Comparison of ENCODE assay signal across 35 mouse cellular contexts in the genomic region with DNA sequence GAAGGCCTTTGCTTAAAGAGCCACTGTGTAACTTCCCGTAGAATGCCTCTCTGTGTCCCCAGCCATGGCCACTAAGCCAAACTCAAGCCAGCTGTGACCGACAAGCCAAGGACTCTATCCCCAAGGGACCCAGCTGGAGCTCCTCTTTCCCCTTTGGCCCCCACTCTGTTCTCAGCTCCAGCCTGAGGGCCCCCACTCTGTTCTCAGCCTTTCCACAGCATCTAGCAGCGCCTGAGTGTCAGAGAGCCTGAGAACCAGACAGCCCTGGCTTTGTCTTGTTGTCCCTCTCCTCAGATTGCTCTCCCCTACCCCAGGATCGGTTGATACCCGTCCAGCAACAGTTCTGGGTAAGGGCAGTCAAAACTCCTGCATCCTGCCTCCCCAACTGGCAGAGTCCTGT. TPM values are rescaled to one million over a fixed set of nuclear protein-coding genes. Genes with fewer than 3 reads are reported as not detected.
DNase-seq lines count a peak whose midpoint lies in the region; ATAC-seq and TF ChIP-seq lines count a peak whose summit lies in the region.
"Had no signal": no experiment of that assay in that cellular context is flagged by ENCODE, and none has a peak within 500 bp of the region (broad histone marks: within the 10 kb centered on the region; RNA-seq: fewer than 3 reads in every experiment).

No protein-coding gene starts in this region.

- H3K9me3 ChIP-seq in lung, postnatal 0 days (ENCODE audit: low read length): no peaks in the 10 kb centered on the region
- H3K9me3 ChIP-seq: embryonic facial prominence, embryonic 12.5 days; G1E; heart, embryonic 13.5 days; hindbrain, embryonic 12.5 days; limb, embryonic 13.5 days; stomach, embryonic 15.5 days had no signal

- ATAC-seq in lung, postnatal 0 days: peak; percentile 50; the same call in 1 of the 2 replicates
- ATAC-seq: forebrain, embryonic 14.5 days; hindbrain, postnatal 0 days; intestine, embryonic 16.5 days; midbrain, embryonic 16.5 days had no signal

- no peak for TF ChIP-seq POLR2A in lung, adult 2 months (IDR thresholded peaks at IDR 0.05; ENCODE audit: borderline replicate concordance, extremely low read depth, low read depth, low read length)

- TF ChIP-seq CTCF in lung, adult 2 months (IDR thresholded peaks at IDR 0.05; ENCODE audit: insufficient read depth, low read length): no peak
- no peak for TF ChIP-seq CTCF in lung, postnatal 0 days (IDR thresholded peaks at IDR 0.05)

- H3K27me3 ChIP-seq in lung, postnatal 0 days (replicated peaks; ENCODE audit: insufficient read depth, low read length): no peaks in the 10 kb centered on the region
- H3K27me3 ChIP-seq: embryonic facial prominence, embryonic 12.5 days; heart, embryonic 13.5 days; hindbrain, embryonic 12.5 days; limb, embryonic 13.5 days; stomach, embryonic 15.5 days had no signal

- H3K36me3 ChIP-seq in lung, postnatal 0 days (ENCODE audit: insufficient read depth, low read length): no peaks in the 10 kb centered on the region
- H3K36me3 ChIP-seq: embryonic facial prominence, embryonic 12.5 days; G1E; heart, embryonic 13.5 days; hindbrain, embryonic 12.5 days; limb, embryonic 13.5 days; stomach, embryonic 15.5 days had no signal

- no peak overlapping the region for H3K4me2 ChIP-seq in lung, postnatal 0 days (replicated peaks; ENCODE audit: low read depth, low read length)
- H3K4me2 ChIP-seq: embryonic facial prominence, embryonic 12.5 days; heart, embryonic 13.5 days; hindbrain, embryonic 12.5 days; limb, embryonic 13.5 days; liver, embryonic 11.5 days; midbrain, embryonic 11.5 days; stomach, embryonic 15.5 days had no signal

- H3K4me3 ChIP-seq in lung, adult 2 months (replicated peaks; ENCODE audit: extremely low read depth, low read depth, low read length): no peak overlapping the region
- no peak overlapping the region for H3K4me3 ChIP-seq in lung, postnatal 0 days (ENCODE audit: low read depth, low read length)
- H3K4me3 ChIP-seq: embryonic facial prominence, embryonic 12.5 days; gastrocnemius, adult 2 months; heart, embryonic 13.5 days; hindbrain, embryonic 12.5 days; limb, embryonic 13.5 days; stomach, embryonic 15.5 days had no signal

- WGBS in lung, adult 2 months: 71% methylated on average over 5 of the region's 5 CpGs
- 64% methylated on average over 5 of the region's 5 CpGs for WGBS in lung, postnatal 0 days

- TF ChIP-seq EP300 in lung, postnatal 0 days (IDR thresholded peaks at IDR 0.05): no peak

- H3K27ac ChIP-seq in lung, postnatal 0 days (ENCODE audit: low read length): no peak overlapping the region
- H3K27ac ChIP-seq: embryonic facial prominence, embryonic 12.5 days; gastrocnemius, adult 2 months; heart, embryonic 13.5 days; hindbrain, embryonic 12.5 days; hindbrain, postnatal 0 days; kidney, postnatal 0 days; limb, embryonic 13.5 days; stomach, embryonic 15.5 days had no signal

- peak; percentile 34 for DNase-seq in adrenal gland, postnatal 14 days
- no peak for DNase-seq in adrenal gland, adult 18-20 months (ENCODE audit: low spot score in 2 of 2)
- DNase-seq in lung, adult 18-20 months: peak; percentile 9 to 14
- no peak for DNase-seq in lung, adult 2 months
- peak; percentile 11 for DNase-seq in lung, postnatal 0 days (ENCODE audit: low spot score)
- no peak for DNase-seq in cerebellum, adult 11-12 months
- no peak for DNase-seq in urinary bladder, postnatal 14 days (ENCODE audit: low spot score)
- DNase-seq: cerebellum, adult 8-10 months; cerebellum, postnatal 36 days; gastrocnemius, adult 2 months; kidney, adult 8-10 months; kidney, postnatal 4 days; right cerebral cortex, postnatal 25 days had no signal

- H3K9ac ChIP-seq in lung, postnatal 0 days (replicated peaks; ENCODE audit: low read depth): no peak overlapping the region
- H3K9ac ChIP-seq: embryonic facial prominence, embryonic 12.5 days; heart, embryonic 13.5 days; hindbrain, embryonic 12.5 days; limb, embryonic 13.5 days; stomach, embryonic 15.5 days had no signal

- no peaks in the 10 kb centered on the region for H3K4me1 ChIP-seq in lung, adult 2 months (ENCODE audit: control insufficient read depth, insufficient read depth, low read length)
- no peaks in the 10 kb centered on the region for H3K4me1 ChIP-seq in lung, postnatal 0 days (ENCODE audit: insufficient read depth, low read depth, low read length)
- H3K4me1 ChIP-seq: heart, embryonic 13.5 days; hindbrain, embryonic 12.5 days; limb, embryonic 13.5 days; stomach, embryonic 15.5 days had no signal

RNA-seq across cellular contexts. Expression of a gene that starts 36.6 kb away (rescaled TPM):
- not detected in 2 replicates for total RNA-seq in adrenal gland, postnatal 14 days (2021)
- total RNA-seq in adrenal gland, adult 18-20 months (2021): not detected
- polyA plus RNA-seq in lung, adult 2 months (2012; rRNA removed): not detected in 2 replicates
- polyA plus RNA-seq in lung, postnatal 0 days (2015; fragmentation: Nextera tagmentation; extraction: Ambion mirVana): not detected in 2 replicates
- total RNA-seq: adrenal gland, postnatal 4 days; G1E; gastrocnemius, adult 2 months; gastrocnemius, postnatal 4 days; heart, postnatal 10 days; hindbrain, postnatal 0 days; layer of hippocampus, adult 8-10 months; layer of hippocampus, postnatal 25 days; left cerebral cortex, adult 8-10 months; neutrophil, adult 5-6 weeks had no signal
- polyA plus RNA-seq: forebrain, embryonic 14.5 days; G1E; heart, embryonic 13.5 days; hindbrain, postnatal 0 days; intestine, embryonic 16.5 days; kidney, postnatal 0 days; limb, embryonic 13.5 days; liver, embryonic 11.5 days; liver, embryonic 16.5 days; midbrain, embryonic 11.5 days; midbrain, embryonic 16.5 days; neural tube, embryonic 11.5 days; stomach, embryonic 15.5 days had no signal

Comparison
In these comparisons a context has a peak if more than half of its experiments do, and no peak if none do; other contexts are left out.
1. DNase-seq: peak in adrenal gland, postnatal 14 days (single experiment), lung, adult 18-20 months (2 of 2) and lung, postnatal 0 days (single experiment); none in adrenal gland, adult 18-20 months (0 of 2), lung, adult 2 months (single experiment), cerebellum, adult 11-12 months (single experiment) and urinary bladder, postnatal 14 days (single experiment).